Mouse (Mus musculus): ENCODE measurements around the gene Ints11. TPM values are rescaled to one million over a fixed set of nuclear protein-coding genes. Genes with fewer than 3 reads are reported as not detected.

Gene Ints11
- polyA plus RNA-seq (2014; fragmentation: Nextera tagmentation; extraction: Ambion mirVana) = 79.3 and 86.8 TPM in 2 replicates

GRCm38 (mm10) chr4:155869317-155870033, at the start of gene Ints11, which contains the start of gene Cptp:
Gene Ints11 (plus strand): TSS chr4:155869546.
Gene Cptp (minus strand): TSS chr4:155869440.
- peak; percentile 96 for ATAC-seq (replicated peaks; ENCODE audit: low FRiP score)
- peak; percentile 97 for DNase-seq (ENCODE audit: low spot score)
- peaks cover 21% of the 10 kb centered on the region for H3K36me3 ChIP-seq (ENCODE audit: control insufficient read depth, insufficient read depth, low read length)
- peak within 1 kb of the TSS; percentile 91 for H3K4me2 ChIP-seq
- WGBS = under 1% methylated on average over 63 of the region's 63 CpGs
- no peaks in the 10 kb centered on the region for H3K27me3 ChIP-seq (replicated peaks; ENCODE audit: control insufficient read depth, insufficient read depth, low read length)
- no peaks in the 10 kb centered on the region for H3K9me3 ChIP-seq (ENCODE audit: control insufficient read depth, low read length)
- H3K4me1 ChIP-seq (replicated peaks; ENCODE audit: control insufficient read depth, insufficient read depth, low read length) = peaks cover 13% of the 10 kb centered on the region
- H3K4me3 ChIP-seq (ENCODE audit: low read depth, low read length) = peak within 1 kb of the TSS; percentile 81
- 0 out of 2 replicates have a peak within 1 kb of the TSS, but pooled peaks have one; percentile 3 for H3K27ac ChIP-seq (ENCODE audit: low read depth, low read length)
- peak within 1 kb of the TSS; percentile 71 for H3K9ac ChIP-seq (ENCODE audit: low read depth, low read length)

DNA sequence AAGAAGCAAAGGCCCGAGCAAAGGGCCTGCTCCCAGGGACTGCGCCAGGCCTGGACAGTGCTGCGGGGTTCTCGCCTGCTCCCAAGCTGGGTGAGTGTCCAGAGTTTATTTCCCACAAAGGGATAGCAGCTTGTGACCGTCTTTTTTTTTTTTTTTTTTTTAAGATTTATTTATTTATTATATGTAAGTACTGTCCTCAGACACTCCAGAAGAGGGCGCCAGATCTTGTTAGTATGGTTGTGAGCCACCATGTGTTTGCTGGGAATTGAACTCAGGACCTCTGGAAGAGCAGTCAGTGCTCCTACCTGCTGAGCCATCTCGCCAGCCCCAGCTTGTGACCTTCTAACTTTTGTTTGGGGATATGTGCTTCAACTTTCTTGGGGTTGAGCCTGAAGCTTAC, 48.3 kb upstream of the Ints11 start:
- no peaks in the 10 kb centered on the region for H3K27me3 ChIP-seq (replicated peaks; ENCODE audit: control insufficient read depth, insufficient read depth, low read length)
- DNase-seq (ENCODE audit: low spot score) (no peak), ATAC-seq (replicated peaks; ENCODE audit: low FRiP score) (no peak)
- H3K9ac ChIP-seq (ENCODE audit: low read depth, low read length) = no peak overlapping the region
- H3K27ac ChIP-seq (ENCODE audit: low read depth, low read length) = no peak overlapping the region
- H3K4me1 ChIP-seq (replicated peaks; ENCODE audit: control insufficient read depth, insufficient read depth, low read length) = no peaks in the 10 kb centered on the region
- H3K36me3 ChIP-seq (ENCODE audit: control insufficient read depth, insufficient read depth, low read length) = peaks cover 72% of the 10 kb centered on the region
- no peaks in the 10 kb centered on the region for H3K9me3 ChIP-seq (ENCODE audit: control insufficient read depth, low read length)
- H3K4me2 ChIP-seq = no peak overlapping the region
- no peak overlapping the region for H3K4me3 ChIP-seq (ENCODE audit: low read depth, low read length)
- WGBS = 80% methylated on average over 7 of the region's 7 CpGs

DNA sequence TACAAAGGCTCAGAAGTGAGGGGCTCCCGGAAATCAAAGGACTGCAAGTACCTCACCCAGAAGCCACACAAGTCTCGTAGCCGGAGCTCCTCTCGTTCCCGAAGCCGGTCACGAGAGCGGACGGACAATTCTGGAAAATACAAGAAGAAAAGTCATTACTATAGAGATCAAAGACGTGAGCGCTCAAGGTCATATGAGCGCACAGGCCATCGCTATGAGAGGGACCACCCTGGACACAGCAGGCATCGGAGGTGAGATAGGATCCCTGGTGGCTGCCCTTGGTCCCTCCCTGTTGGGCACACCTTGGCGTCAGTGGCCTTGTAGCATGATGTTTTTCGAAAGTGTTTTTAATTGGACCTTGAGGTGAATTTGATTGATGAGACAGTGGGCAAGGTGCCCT, 45.9 kb upstream of the Ints11 start:
- Histone ChIP-seq H3K27me3 (replicated peaks; ENCODE audit: control insufficient read depth, insufficient read depth, low read length) (no peaks in the 10 kb centered on the region), H3K27ac (ENCODE audit: low read depth, low read length) (no peak overlapping the region), H3K4me2 (no peak overlapping the region), H3K9ac (ENCODE audit: low read depth, low read length) (no peak overlapping the region), H3K4me1 (replicated peaks; ENCODE audit: control insufficient read depth, insufficient read depth, low read length) (no peaks in the 10 kb centered on the region), H3K4me3 (ENCODE audit: low read depth, low read length) (no peak overlapping the region), H3K9me3 (ENCODE audit: control insufficient read depth, low read length) (no peaks in the 10 kb centered on the region), H3K36me3 (ENCODE audit: control insufficient read depth, insufficient read depth, low read length) (peaks cover 59% of the 10 kb centered on the region)
- ATAC-seq (replicated peaks; ENCODE audit: low FRiP score) = no peak
- WGBS = 96% methylated on average over 16 of the region's 16 CpGs
- no peak for DNase-seq (ENCODE audit: low spot score)

GRCm38 (mm10) chr4:155829866-155830265, 39.5 kb upstream of the Ints11 start:
- Histone ChIP-seq H3K27ac (ENCODE audit: low read depth, low read length) (no peak overlapping the region), H3K9ac (ENCODE audit: low read depth, low read length) (no peak overlapping the region), H3K9me3 (ENCODE audit: control insufficient read depth, low read length) (no peaks in the 10 kb centered on the region), H3K4me3 (ENCODE audit: low read depth, low read length) (peak overlapping the region; percentile 0; the same call in 1 of the 2 replicates), H3K4me2 (no peak overlapping the region), H3K27me3 (replicated peaks; ENCODE audit: control insufficient read depth, insufficient read depth, low read length) (no peaks in the 10 kb centered on the region), H3K36me3 (ENCODE audit: control insufficient read depth, insufficient read depth, low read length) (peaks cover 19% of the 10 kb centered on the region; the same call in 1 of the 2 replicates), H3K4me1 (replicated peaks; ENCODE audit: control insufficient read depth, insufficient read depth, low read length) (peaks cover 20% of the 10 kb centered on the region)
- ATAC-seq (replicated peaks; ENCODE audit: low FRiP score) = no peak
- 93% methylated on average over 4 of the region's 4 CpGs for WGBS
- no peak for DNase-seq (ENCODE audit: low spot score)

GRCm38 (mm10) chr4:155830596-155830995, 38.8 kb upstream of the Ints11 start:
- no peak for DNase-seq (ENCODE audit: low spot score)
- peaks cover 20% of the 10 kb centered on the region for H3K4me1 ChIP-seq (replicated peaks; ENCODE audit: control insufficient read depth, insufficient read depth, low read length)
- H3K27me3 ChIP-seq (replicated peaks; ENCODE audit: control insufficient read depth, insufficient read depth, low read length) = no peaks in the 10 kb centered on the region
- peak overlapping the region; percentile 97 for H3K4me2 ChIP-seq
- ATAC-seq (replicated peaks; ENCODE audit: low FRiP score) = no peak
- H3K9ac ChIP-seq (ENCODE audit: low read depth, low read length) = no peak overlapping the region
- 50% methylated on average over 8 of the region's 8 CpGs for WGBS
- H3K36me3 ChIP-seq (ENCODE audit: control insufficient read depth, insufficient read depth, low read length) = peaks cover 13% of the 10 kb centered on the region; the same call in 1 of the 2 replicates
- H3K27ac ChIP-seq (ENCODE audit: low read depth, low read length) = no peak overlapping the region
- H3K4me3 ChIP-seq (ENCODE audit: low read depth, low read length) = peak overlapping the region; percentile 93
- no peaks in the 10 kb centered on the region for H3K9me3 ChIP-seq (ENCODE audit: control insufficient read depth, low read length)

GRCm38 (mm10) chr4:155831205-155831766, 38.1 kb upstream of the Ints11 start, which contains the start of gene Aurkaip1:
Gene Aurkaip1 (plus strand): TSS chr4:155831272.
- peaks cover 13% of the 10 kb centered on the region; the same call in 1 of the 2 replicates for H3K36me3 ChIP-seq (ENCODE audit: control insufficient read depth, insufficient read depth, low read length)
- H3K27me3 ChIP-seq (replicated peaks; ENCODE audit: control insufficient read depth, insufficient read depth, low read length) = no peaks in the 10 kb centered on the region
- peak within 1 kb of the TSS; percentile 85 for H3K27ac ChIP-seq (ENCODE audit: low read depth, low read length)
- no peaks in the 10 kb centered on the region for H3K9me3 ChIP-seq (ENCODE audit: control insufficient read depth, low read length)
- peaks cover 20% of the 10 kb centered on the region for H3K4me1 ChIP-seq (replicated peaks; ENCODE audit: control insufficient read depth, insufficient read depth, low read length)
- H3K4me3 ChIP-seq (ENCODE audit: low read depth, low read length) = peak within 1 kb of the TSS; percentile 93
- H3K4me2 ChIP-seq = peak within 1 kb of the TSS; percentile 97
- peak; percentile 96 for DNase-seq (ENCODE audit: low spot score)
- peak within 1 kb of the TSS; percentile 90 for H3K9ac ChIP-seq (ENCODE audit: low read depth, low read length)
- peak; percentile 95 for ATAC-seq (replicated peaks; ENCODE audit: low FRiP score)
- WGBS = under 1% methylated on average over 49 of the region's 49 CpGs

DNA sequence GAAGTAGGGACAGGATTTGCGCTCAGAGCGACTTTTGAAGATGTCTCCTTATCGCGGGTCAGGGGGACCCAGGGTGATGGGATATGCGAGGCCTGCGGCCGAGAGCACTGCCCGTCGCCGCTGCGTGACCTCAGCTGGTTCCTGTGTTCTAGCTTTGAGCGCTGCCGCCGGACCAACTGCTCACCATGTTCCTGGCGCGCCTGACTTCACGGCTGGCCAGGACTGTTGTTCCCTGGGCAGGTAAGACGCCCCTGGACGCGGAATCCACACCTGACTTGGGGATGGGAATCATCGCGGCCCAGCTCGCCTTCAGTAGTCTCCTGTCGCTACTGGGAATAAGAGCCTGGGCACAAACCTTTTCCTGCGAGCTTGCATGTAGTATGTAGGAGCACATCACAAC, 37.5 kb upstream of the Ints11 start:
- Histone ChIP-seq H3K27me3 (replicated peaks; ENCODE audit: control insufficient read depth, insufficient read depth, low read length) (no peaks in the 10 kb centered on the region), H3K4me1 (replicated peaks; ENCODE audit: control insufficient read depth, insufficient read depth, low read length) (peaks cover 20% of the 10 kb centered on the region), H3K9me3 (ENCODE audit: control insufficient read depth, low read length) (no peaks in the 10 kb centered on the region), H3K4me3 (ENCODE audit: low read depth, low read length) (peak overlapping the region; percentile 93), H3K9ac (ENCODE audit: low read depth, low read length) (peak overlapping the region; percentile 90), H3K4me2 (peak overlapping the region; percentile 97), H3K27ac (ENCODE audit: low read depth, low read length) (peak overlapping the region; percentile 85), H3K36me3 (ENCODE audit: control insufficient read depth, insufficient read depth, low read length) (peaks cover 11% of the 10 kb centered on the region; the same call in 1 of the 2 replicates)
- peak; percentile 7 for ATAC-seq (replicated peaks; ENCODE audit: low FRiP score)
- no peak for DNase-seq (ENCODE audit: low spot score)
- under 1% methylated on average over 25 of the region's 25 CpGs for WGBS

- DNase-seq (ENCODE audit: low spot score) = no peak
- Histone ChIP-seq H3K4me3 (ENCODE audit: low read depth, low read length) (peak overlapping the region; percentile 93), H3K4me2 (peak overlapping the region; percentile 97), H3K9me3 (ENCODE audit: control insufficient read depth, low read length) (no peaks in the 10 kb centered on the region), H3K27ac (ENCODE audit: low read depth, low read length) (peak overlapping the region; percentile 85), H3K27me3 (replicated peaks; ENCODE audit: control insufficient read depth, insufficient read depth, low read length) (no peaks in the 10 kb centered on the region), H3K9ac (ENCODE audit: low read depth, low read length) (peak overlapping the region; percentile 90), H3K4me1 (replicated peaks; ENCODE audit: control insufficient read depth, insufficient read depth, low read length) (peaks cover 20% of the 10 kb centered on the region), H3K36me3 (ENCODE audit: control insufficient read depth, insufficient read depth, low read length) (peaks cover 7% of the 10 kb centered on the region; the same call in 1 of the 2 replicates)
- no peak for ATAC-seq (replicated peaks; ENCODE audit: low FRiP score)
- WGBS = 50% methylated on average over 10 of the region's 10 CpGs
Measured at GRCm38 (mm10) chr4:155832321-155832720, 37.0 kb upstream of the Ints11 start.
